Mouse (Mus musculus): Measurements from ENCODE around the gene Gm45140.

- TF ChIP-seq CTCF (IDR thresholded peaks at IDR 0.05) (no peak), EP300 (IDR thresholded peaks at IDR 0.05) (no peak)
Observed at GRCm38 (mm10) chr6:87835695-87836094, at the start of gene Gm45140.
